Mouse (Mus musculus) R1 (cell line): ENCODE measurements at regions not wholly inside any gene's neighbourhood (a gene's known extent, or its start where the extent isn't known, plus 50 kb on each side); places are given as distances from the start of the nearest gene placed in this dataset.
A peak's percentile ranks its signal among the peaks of the same experiment; 100 is the strongest.

ENCODE experiments used
- DNase-seq: peaks from one replicate; pipeline ENCODE4 v3.0.0-alpha.2; 2018; ENCODE audit warnings: low read depth, low spot score

GRCm38 (mm10) chr1:64297343-64297742, 175.3 kb upstream of the Klf7 start:
- DNase-seq: no peak

DNA sequence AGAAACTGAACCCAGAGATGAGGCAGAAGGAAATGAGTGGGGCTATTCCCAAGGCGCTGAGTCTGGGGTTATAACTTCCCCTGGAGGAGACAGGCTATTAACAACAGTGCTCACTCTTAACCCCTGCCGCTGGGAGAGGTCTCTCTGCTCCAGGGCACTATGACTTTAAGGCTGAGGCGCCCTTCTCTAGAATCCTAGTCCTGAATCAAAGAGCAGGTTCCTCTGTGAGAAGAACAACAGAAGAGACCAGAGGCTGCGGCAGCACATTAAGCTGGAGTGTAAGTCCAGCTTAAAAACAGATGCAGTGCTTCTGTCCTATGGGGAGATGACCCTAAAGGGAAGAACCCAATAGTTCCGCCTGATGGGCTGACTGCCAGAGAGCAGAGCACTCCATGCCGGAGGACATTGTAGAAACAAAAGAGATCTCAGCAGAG, 173.4 kb upstream of the Klf7 start:
- no peak for DNase-seq

DNA sequence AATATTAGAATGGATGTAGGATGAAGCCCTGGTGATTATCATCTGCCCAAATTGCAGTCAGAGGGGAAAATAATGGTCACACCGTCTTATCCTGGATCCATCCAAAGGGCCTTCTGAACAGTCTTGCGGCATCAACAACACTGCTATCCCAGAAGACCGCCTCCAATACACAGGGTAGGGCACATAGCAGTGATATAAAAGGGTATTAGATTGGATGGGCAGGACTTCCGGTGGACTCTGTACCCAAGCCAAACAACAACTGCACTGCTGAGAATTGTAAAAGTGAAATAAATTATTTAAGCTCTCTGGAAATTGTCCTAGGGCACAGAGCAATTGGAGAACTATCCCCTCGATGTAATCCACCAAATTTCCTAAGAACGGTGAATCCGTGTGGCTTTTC, 173.0 kb upstream of the Klf7 start:
- DNase-seq: no peak

GRCm38 (mm10) chr1:64288812-64289447, 166.8 kb upstream of the Klf7 start:
- no peak for DNase-seq

DNA sequence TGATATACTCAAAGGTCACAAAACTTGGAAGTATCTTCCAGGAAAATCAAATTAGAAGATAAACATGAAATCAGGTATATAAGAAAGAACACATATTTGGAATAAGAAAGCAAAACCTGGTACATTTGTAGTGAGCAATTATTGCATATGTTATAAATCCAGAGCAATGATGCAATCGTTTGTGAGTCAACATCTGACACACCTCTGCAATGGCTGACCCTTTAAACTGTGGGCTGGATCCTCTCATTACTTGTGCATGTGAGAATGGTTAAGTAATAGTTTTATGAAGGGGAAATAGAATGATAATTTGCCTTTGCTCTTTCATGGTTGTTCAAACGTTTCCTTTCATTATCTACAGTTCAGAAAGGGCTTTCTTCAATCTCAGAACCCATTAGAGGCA, 165.0 kb upstream of the Klf7 start:
- DNase-seq: no peak

GRCm38 (mm10) chr1:64284656-64285055, 162.6 kb upstream of the Klf7 start:
- no peak for DNase-seq

- no peak for DNase-seq
These were observed 153.8 kb upstream of the Klf7 start for GRCm38 (mm10) chr1:64275865-64276264.

GRCm38 (mm10) chr1:64275086-64275802, 153.2 kb upstream of the Klf7 start:
- no peak for DNase-seq

DNA sequence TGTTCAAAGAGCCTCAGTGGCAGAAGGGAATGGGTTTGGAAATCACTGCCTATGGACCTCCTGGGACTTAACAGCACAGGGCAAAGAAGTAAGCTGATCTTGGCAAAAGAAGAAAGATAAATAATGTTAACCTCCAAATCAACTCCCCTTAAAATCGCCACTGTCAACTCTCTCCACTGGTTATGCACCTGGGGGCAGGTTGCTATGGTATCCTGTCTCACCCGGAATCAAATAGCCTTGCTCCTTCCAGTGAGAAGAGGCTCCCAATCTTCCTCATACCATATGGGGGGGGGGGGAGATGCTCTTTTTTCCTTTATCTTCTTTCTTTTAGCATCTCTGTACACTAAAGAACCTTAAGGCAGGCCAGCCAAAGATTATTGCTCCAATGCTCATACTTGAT, 135.2 kb upstream of the Klf7 start:
- DNase-seq: no peak

DNA sequence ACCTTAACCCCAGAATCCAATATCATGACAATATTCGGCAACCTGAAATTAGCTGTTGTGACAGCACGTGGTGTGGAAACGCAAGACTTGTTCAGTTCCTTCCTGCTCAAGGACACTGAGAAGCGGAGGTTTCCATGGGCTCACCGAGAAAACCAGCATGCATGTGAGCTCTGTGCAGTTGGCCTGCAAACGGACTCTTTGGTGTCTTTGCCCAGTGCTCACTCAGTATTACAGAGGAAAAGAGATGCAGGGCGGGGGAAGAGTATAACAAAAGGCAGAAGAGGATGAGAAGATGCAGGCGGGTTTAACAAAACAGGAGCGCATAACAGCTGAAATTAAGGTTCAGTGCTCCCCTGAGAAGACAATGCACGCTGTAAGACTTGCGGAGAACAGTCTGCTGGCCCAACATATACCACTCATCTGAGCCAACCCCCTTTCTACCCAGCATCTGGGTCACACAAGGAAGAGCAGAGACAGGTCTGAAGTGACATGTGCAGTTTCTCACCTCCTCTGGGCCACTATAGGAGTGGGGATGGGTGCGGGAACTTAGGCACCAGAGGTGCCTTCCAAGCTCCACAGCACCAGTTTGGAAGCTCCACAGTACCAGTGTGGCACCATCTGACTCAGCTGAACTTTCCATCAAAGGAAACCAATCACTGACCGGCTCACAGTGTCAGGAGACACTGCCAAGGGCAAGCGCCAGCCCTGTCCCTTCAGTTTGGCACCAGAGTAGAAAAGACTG, 133.6 kb upstream of the Klf7 start:
- DNase-seq: no peak

- no peak for DNase-seq
These were observed 132.6 kb upstream of the Klf7 start for GRCm38 (mm10) chr1:64254673-64255072.

- no peak for DNase-seq
These were observed 131.9 kb upstream of the Klf7 start for GRCm38 (mm10) chr1:64253996-64254395.

GRCm38 (mm10) chr1:64242401-64242800, 120.3 kb upstream of the Klf7 start:
- DNase-seq: no peak

DNA sequence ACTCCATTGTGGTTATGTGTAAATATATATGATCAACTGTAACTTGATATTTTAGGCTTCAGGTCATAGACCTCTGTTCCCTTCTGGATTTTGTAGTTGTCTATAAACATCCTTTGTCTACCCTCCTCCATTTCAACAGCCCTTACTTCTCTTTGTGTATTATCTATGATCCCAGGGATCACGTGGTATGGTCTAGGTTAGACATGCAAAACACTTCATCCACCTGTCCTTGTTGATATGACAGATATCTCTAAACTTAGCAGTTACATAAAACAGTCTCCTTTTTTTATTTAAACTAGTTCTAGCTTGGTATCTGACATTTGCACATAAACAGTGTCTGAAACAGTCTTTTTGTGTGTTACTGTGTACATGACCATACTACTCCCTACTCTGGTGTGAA, 107.6 kb upstream of the Klf7 start:
- no peak for DNase-seq

GRCm38 (mm10) chr1:64226001-64226918, 104.2 kb upstream of the Klf7 start:
- DNase-seq: peak; percentile 95

DNA sequence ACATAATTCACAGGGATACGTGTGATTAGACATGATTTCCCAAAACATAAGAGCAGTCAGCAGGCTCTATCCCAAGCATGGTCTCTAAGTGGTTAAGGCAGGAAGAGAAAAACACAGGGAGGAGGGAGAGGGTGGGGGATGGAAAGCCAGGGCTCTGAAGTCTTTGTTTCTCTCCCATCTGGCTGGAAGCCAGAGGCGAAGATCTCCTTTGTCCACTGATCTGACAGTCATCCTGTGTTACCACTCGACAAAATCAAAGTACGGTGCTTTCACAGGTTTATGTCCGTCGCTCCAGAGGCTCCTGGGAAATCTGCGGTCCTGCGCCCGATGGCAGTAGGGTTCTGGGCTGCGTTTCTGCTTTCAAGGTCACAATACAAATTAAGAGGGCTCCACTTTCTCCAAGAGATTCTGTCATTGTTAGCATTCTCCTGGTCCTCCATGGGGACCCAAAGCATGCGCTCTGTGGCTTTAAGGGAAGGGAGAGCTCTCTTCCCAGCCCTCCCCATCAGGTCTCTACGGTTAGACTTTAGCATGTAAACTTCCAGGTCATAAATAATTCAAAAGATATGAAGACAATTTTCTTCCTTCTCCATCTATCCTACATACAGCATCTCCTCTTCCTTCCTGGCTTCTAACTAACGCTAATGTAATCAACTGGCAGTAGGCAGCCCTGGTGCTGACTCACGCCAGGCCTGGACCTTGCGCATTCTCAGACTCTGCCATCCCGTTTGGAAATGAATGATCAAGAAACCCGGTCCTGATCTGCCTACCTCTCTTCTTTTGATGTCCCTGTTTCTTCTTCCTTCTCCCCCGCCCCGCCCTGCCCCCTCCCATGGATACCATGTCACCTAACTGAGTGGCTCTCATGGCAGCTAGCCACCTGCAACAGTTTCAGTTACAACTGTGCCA, 102.0 kb upstream of the Klf7 start:
- DNase-seq: peak; percentile 50

DNA sequence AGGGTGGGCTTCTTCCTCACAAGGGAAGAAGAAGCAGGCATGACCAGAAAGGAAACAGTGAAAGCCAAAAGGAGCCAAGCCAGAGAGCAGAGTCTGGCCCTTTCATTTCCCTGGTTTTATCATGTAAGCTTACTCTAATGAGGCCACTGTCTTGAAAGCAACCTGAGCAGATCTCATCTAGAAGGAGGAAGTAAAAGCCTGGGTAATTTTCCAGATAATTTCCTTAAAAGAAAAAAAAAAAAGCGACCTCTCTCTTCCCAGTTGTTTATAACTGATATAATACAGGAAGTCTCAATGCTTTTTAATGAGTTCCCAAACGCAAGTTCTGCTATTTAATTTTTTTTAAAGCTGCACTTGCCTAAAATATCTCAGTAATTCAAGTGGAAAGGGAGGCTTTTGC, 100.4 kb upstream of the Klf7 start:
- no peak for DNase-seq

DNA sequence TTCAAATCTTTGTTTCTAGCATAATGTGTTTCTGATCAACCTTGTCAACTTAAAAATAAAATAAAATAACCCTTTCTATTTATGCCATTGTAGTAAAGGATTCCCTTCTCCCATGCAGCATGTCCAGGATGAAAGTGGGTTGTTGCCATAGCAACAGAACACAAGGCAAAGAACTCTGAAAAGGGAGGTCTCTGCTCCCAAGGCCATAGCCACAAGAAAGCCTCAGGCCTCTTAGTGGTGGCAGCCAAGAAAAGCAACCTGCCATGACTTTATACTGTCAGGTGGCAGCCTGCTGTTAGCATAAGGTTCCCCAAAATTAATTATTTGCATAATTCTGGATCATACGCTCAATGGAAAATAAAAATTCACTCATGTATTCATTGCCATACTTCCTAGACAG, 98.4 kb upstream of the Klf7 start:
- DNase-seq: peak; percentile 72

DNA sequence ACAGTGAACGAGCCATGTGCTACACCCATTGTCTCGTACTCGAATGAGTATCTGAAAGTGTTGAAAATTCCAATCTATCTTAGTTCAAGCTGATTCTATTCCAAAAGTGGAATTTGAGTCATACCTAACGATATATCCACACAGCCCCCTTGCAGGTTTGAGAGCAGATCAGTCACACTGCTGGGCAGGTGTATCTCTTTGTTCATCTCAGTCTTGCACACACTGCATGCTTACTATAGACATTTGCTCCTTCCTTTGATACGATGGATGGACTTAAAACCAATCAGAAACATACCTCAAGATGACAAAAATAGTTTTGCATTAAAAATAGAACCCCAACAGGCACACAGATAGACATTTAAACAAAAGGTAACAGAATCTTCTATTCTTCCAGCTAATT, 98.0 kb upstream of the Klf7 start:
- DNase-seq: no peak

- DNase-seq: no peak
These were observed 93.6 kb upstream of the Klf7 start for GRCm38 (mm10) chr1:64215646-64216045.

GRCm38 (mm10) chr1:64209131-64209530, 87.0 kb upstream of the Klf7 start:
- no peak for DNase-seq
